Mouse (Mus musculus): ENCODE data around the gene Chtf18.

Chtf18 gene

DNA sequence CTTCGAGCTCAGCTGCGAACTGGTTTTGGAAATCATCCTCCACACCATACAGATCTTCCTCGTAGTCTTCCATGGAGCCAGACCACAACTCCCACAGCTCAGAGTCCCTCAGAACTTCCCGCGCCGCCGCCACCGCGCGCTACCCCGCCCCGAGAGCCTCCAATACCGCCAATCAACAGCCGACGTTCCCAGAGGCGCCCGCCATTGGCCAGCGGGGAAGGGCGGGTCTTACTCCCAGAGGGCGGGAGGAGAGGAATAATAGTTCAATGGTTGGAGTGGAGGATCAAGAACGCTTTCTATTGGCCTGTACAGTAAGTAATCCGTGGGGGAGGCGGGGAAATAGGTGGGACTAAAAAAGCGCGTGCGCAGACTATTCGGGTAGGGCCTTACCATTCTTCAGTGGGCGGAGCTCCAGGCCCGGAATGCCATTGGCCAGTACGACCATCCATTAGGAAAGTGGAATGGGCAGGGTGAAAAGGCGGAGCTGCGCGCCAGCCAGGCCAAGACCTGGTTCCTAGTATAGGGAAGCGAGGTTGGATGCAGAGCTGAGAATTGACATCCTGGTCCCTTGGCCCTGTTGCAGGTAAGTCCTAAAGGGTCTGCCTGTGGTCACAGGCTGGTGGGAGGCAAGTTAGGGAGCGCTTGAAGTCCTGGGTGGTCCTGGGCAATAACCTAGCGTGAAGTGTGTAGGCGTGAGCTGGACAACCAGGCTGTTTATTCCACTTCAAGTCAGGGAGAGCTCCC, at the start of gene Chtf18, which contains the start of gene Rpusd1:
Gene Chtf18 (minus strand): TSS at position 155 of the 744 bp plus-strand sequence.
Gene Rpusd1 (plus strand): TSS at position 406 of the 744 bp plus-strand sequence.
- in situ Hi-C loops (cut with MboI; ENCODE audit: unreplicated experiment in 2 of 2): no loop called here

DNA sequence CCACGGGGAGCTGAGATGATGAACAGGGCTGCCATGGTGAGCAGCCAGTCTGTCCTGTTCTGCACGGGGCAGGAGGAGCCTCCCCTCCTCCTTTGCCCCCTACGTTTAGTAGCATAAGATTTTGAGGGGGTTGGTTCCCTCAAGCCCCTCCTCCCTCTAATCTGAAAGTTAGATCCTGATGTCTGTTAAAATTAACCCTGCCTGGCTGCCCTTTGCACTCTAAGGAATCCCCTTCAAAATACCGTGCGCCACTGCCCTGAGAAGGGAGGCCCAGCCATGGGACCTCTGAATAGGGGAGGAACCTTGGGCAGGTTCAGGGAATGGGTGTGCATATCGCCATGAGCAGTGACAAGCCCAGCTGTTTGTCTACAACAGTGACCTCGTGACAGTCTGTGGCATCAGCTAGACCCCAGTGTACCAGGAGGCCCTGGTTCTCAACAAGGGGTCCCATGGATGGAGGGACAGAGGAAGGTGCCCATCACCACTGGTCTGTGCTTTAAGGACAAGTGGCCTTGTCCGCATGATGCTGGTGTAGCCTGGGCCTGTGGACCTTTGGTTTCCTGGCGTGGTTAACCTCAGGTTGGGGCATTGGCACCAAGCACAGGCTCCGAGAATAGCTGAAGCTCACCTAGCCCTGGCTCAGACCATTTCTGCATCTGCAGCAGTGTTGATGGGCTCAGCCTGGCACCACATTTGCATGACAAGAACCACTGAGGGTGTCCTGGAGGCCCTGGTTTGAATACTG, 48.3 kb upstream of the Chtf18 start:
- in situ Hi-C loops (cut with MboI; ENCODE audit: unreplicated experiment in 2 of 2): no loop called here

DNA sequence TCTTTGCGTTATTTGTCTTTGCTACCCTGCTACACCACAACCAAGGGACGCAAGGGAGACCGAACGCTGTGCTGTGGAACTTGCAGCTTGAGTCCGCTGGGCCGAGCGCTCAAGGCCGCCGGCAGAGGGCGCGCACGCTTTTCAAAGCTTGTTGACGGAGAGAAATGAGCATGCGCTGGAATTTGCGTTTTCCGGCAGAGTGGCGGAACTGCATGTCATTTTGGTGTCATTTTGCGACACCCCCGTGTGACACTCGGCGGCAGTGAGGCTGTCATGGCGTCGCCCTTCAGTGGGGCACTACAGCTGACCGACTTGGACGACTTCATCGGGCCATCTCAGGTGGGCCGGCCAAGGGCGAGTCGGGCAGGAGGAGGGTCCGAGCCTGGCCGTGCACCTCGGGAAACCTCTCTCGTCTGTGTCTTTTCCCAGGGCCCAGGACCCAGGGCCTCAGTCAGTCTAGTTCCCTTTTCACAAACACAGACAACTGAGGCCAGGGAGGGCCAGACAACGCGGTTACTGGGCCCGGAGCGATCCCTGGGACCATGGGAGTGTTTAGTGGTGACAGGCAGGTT, 46.4 kb upstream of the Chtf18 start, which contains the start of gene Narfl:
Gene Narfl (plus strand): TSS at position 228 of the 572 bp plus-strand sequence.
- in situ Hi-C loops (cut with MboI; ENCODE audit: unreplicated experiment in 2 of 2): loop anchor here in 1 of 2 experiments (25.0 kb wide), 1 partner anchor 639 kb away; the partner anchor contains the start of gene Neurl1b

DNA sequence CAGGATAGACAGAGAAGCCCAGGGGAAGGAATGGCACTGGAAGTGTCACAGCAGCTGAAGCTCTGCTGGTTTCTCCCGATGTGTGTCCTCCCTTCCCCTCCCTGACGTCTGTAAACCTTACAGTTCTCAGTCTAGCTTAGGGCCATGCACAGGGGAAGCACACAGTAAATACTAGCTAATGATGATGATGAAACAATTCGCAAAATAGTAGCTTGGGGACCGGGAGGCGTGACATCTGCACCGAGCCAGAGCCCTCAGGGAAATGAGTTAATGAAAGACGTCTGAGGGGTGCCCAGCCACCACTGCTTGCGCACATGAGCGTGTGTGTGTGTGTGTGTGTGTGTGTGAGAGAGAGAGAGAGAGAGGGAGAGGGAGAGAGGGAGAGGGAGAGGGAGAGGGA, 42.1 kb upstream of the Chtf18 start:
- in situ Hi-C loops (cut with MboI; ENCODE audit: unreplicated experiment in 2 of 2): loop anchor here (5.0 to 25.0 kb wide), 3 partner anchors 33 to 643 kb away; partner anchors contain the start of gene Neurl1b (in 1 of the 2)

DNA sequence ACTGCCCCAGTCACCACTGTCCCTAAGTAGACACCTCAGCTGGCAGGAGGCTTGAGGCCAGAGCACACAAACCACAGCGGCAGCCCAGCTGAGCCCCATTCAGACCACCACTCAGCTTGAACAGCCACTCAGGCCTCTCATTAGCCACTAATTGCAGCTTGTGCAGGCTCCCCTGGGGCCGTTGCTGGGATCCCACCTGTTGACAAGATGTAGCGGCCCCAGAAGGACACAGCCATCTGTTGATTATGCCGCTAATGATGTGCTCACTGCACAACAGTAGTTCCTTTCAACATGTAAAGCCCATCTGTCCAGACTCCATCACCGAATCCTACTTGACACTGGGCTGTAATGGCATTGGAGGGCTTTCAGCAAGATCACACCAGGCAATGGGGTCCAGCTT, 38.7 kb upstream of the Chtf18 start:
- in situ Hi-C loops (cut with MboI; ENCODE audit: unreplicated experiment in 2 of 2): loop anchor here (5.0 to 25.0 kb wide), 3 partner anchors 36 to 646 kb away; partner anchors contain the start of gene Neurl1b (in 1 of the 2)

DNA sequence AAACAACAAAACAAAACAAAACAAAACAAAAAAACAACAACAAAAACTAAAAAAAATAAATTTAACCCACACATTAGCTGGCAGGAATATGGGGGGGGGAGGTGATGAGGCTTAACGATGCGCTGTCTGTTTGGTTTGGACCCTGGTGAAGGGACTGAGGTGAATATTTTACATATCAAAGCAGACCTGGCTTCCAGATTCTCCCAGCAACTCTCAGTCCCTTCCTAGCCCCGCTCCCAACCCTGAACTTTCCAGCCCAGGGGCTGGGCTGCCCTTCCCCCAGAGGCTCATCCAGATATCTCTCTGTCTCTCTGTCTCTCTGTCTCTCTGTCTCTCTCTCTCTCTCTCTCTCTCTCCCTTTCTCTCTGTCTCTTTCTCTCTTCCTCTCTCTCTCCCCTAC, 35.4 kb upstream of the Chtf18 start:
- in situ Hi-C loops (cut with MboI; ENCODE audit: unreplicated experiment in 2 of 2): loop anchor here in 1 of 2 experiments (25.0 kb wide), 1 partner anchor 650 kb away; the partner anchor contains the start of gene Neurl1b

DNA sequence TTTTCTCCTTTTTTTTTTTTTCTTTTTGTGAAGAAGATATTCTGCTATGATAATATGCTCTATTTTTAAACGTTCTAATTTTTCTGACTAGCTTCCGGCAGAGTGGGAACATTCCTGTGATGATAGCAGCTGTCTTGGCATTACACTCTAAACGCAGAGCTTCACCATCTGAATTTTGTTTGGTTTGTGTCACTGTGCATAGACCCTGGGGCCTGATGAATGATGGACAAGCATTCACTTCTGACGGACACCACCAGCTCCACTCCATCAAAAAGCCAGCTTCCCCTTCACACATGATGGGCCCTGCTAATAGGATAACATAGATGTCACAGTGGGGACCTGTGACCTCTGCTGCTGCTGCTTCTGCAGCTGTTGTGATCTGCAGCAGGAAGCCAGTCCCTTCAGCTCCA, 34.3 kb upstream of the Chtf18 start:
- in situ Hi-C loops (cut with MboI; ENCODE audit: unreplicated experiment in 2 of 2): loop anchor here in 1 of 2 experiments (25.0 kb wide), 1 partner anchor 651 kb away; the partner anchor contains the start of gene Neurl1b

DNA sequence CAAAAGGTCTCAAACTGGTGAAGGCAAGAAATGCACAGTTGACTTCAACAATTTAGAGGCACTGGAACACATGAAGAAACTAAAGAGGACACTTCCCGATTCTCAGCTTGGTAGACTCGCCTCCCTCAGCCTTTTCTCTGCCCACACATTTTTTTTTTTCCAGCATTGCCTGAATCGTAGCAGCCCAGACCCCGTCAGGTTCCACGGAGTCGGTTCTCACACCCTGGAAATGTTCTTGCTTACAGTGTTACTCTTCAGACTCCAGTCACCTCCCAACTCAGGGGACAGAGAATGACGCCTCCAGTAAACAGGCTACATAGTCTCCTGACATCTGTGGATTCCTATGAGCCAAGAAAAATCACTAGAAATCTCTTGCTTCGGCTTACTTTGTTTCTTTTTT, 32.9 kb upstream of the Chtf18 start:
- in situ Hi-C loops (cut with MboI; ENCODE audit: unreplicated experiment in 2 of 2): loop anchor here in 1 of 2 experiments (25.0 kb wide), 1 partner anchor 652 kb away; the partner anchor contains the start of gene Neurl1b

DNA sequence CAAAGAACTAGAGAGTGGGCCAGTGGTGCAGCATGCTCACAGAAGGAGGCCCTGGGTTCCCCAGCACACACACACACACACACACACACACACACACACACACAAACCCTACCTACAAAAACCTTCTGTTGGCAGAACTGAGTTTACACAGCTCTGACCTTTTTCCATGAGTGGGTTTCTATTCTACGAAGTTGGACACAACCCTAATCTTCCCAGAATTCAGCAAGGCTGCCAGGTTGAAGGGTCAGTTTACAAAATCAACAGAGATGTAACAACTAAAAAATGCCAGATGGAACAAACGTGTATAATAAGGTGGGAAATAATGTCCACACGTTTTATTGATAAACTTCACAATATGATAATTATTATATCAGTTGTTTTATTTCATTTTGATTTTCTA, 30.5 kb upstream of the Chtf18 start:
- in situ Hi-C loops (cut with MboI; ENCODE audit: unreplicated experiment in 2 of 2): loop anchor here in 1 of 2 experiments (25.0 kb wide), 1 partner anchor 655 kb away; the partner anchor contains the start of gene Neurl1b

DNA sequence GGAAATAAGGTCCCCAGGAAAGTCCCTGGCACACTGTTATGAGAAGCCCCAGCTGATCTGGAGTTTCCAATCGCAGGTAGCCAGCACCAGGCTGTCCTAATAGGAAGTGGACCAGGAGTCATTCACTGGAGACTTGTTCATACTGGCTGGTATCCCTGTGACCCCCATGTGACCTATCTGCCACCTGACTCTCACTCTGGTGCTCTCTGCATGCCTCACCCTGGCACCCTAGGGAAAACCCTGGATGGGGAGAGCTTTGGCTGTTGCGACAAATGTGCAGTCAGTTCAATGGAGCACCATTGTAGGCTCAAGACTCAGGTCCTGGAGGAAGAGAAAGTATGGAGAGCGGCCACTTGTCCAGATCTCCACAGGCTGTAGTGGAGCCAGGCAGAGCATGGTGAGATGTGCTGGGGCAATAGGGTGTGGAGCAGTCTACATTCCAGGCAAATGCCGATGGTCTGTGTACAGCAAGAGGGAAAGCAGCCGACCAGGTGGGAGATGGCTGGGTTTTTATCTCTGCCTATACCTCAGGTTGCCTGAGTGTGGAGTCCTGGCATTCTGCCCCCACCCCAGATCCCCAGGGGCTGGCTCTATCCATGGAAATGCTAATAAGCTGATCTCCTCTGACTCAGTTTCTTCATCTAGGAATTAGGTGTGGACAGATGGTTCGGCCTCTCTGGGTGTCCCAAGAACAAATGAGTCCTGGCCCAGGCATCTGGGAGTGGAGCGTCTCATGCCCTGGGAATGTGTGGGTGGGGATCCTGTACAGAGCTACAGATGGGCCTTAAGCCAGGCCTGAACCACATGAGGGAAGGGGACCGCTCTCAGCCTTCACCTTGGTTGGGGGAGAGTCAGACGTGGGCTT, 29.4 kb upstream of the Chtf18 start:
- in situ Hi-C loops (cut with MboI; ENCODE audit: unreplicated experiment in 2 of 2): loop anchor here in 1 of 2 experiments (25.0 kb wide), 1 partner anchor 656 kb away; the partner anchor contains the start of gene Neurl1b

DNA sequence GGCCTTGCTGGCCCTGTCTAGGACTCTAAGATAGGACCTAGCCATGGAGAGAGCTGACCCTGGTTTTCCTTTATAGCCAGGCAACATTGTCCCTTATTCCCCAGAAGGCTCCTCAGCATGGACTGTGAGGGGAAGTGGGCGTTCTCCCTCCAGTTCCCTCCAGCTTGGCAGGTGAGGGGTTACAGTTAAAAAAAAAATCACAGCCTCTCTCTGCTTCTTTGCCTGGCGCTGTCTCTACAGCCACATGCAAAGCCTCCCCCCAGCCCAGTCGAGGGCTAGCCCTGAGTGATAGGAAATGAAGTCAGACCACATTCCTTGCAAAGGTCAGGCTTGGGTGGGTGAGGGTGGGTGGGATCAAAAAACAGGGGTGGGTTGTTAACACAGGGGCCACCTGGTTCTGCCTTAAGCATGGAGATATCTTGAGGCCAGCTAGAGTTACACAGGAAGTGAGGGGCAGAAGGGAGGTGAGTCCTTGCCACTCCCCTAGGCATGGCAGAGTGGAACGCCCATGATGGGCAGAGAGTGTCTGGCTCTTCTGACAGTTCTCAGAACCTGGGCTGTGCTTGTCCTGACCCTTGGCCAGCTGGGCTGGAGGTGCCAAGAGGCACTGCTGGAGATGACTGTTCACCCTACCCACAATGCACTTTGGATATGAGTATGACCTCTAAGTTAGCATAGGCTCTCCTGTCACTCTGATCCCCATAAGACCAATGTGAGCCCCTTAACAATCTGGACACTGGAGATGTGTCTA, 28.6 kb upstream of the Chtf18 start:
- in situ Hi-C loops (cut with MboI; ENCODE audit: unreplicated experiment in 2 of 2): loop anchor here in 1 of 2 experiments (25.0 kb wide), 1 partner anchor 656 kb away; the partner anchor contains the start of gene Neurl1b

DNA sequence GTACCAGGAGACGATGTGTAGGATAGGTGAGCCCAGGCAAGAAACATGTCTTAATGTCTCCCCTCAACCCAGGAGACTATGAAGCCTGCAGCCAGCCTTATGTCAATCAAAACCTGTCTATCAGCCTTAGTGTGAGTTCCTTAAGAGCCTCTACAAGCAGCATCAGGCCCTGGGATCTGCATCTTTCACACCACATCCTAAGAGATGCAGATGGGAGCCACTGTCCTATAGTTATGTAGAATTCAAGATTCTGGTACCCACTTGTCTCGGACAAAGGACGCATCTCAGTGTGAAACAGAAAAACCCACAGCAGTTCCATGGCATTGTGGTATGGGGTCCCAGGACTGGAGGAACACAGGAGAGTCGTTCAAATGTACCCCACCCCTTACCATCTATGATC, 27.9 kb upstream of the Chtf18 start:
- in situ Hi-C loops (cut with MboI; ENCODE audit: unreplicated experiment in 2 of 2): loop anchor here in 1 of 2 experiments (25.0 kb wide), 1 partner anchor 657 kb away; the partner anchor contains the start of gene Neurl1b

DNA sequence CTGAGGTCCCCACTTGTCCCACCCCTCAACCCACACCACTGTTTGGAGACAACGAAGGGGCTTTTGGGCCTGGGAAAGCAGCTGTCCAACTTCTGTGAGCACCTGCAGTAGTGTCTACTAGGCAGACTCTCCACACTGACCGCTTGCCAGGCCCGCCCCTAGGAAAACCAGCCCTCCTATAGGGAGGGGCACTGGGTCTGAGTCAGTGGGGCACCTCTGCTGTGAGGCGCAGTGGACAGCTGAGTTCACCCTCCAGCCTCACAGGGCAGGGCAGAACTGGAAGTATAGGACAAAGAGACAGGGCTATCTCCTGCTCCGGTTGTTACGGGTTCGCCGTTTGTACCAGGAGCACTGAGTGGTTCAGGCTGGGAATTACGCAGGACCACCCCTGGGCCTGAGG, 27.0 kb upstream of the Chtf18 start, which contains the start of gene Msln:
Gene Msln (minus strand): TSS at position 138 of the 400 bp plus-strand sequence.
- in situ Hi-C loops (cut with MboI; ENCODE audit: unreplicated experiment in 2 of 2): loop anchor here in 1 of 2 experiments (25.0 kb wide), 1 partner anchor 658 kb away; the partner anchor contains the start of gene Neurl1b

DNA sequence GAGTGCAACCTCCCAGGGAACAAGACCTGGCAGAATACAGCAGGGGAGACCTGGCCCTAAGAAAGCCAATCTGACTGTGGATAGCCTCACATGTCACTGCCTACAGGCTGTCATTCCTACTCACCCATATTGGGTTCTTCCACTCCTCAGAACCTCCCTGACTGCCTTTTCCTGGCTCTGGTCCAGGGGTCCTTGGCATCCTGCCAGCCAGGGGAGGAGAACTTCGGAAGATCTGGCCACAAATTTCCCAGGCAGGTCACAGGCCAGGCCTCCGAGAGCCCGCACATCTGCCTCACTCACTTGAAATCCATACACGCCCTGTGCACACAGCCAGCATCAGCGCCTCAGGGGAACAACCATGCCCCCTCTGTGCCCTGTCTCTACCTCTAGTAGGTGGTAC, 24.2 kb upstream of the Chtf18 start:
- in situ Hi-C loops (cut with MboI; ENCODE audit: unreplicated experiment in 2 of 2): loop anchor here in 1 of 2 experiments (25.0 kb wide), 1 partner anchor 661 kb away; the partner anchor contains the start of gene Neurl1b

DNA sequence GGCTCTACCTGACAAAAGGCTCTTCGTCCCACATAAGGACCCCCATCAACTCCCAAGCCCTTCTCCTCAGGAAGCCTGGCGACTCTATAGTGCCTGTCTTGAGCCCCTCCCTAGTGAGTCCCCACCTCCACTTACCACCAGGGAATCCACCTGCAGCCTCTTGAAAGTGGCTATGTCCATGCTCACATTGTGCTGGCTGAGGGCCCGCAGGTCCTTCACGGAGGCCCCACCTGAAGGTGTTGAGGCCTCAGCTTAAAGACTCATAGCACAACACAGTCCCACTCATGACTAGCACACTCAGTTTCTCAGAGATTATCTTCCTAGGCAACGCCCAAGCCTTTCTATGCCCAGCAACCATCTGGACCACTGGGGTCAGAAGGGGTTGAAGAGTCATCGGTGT, 22.1 kb upstream of the Chtf18 start:
- in situ Hi-C loops (cut with MboI; ENCODE audit: unreplicated experiment in 2 of 2): no loop called here

DNA sequence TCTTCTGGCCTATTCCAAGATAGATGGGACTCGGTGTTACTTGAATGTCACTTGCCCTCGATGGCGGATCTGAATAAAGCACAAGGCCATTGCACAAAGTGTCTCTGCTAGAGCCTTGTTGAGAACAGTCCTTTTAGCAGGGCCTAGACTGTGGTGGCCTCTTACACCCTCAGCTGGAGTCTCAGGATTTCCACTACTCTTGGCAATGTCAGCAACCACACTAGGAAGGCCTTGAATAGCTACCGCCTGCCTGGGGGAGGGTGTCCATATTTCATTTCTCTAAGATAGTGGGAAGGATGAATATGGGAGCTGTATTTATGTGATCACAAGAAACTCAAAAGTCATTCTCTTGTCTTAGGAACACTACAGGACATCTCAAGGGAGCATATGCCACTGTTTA, 21.0 kb upstream of the Chtf18 start:
- in situ Hi-C loops (cut with MboI; ENCODE audit: unreplicated experiment in 2 of 2): no loop called here

DNA sequence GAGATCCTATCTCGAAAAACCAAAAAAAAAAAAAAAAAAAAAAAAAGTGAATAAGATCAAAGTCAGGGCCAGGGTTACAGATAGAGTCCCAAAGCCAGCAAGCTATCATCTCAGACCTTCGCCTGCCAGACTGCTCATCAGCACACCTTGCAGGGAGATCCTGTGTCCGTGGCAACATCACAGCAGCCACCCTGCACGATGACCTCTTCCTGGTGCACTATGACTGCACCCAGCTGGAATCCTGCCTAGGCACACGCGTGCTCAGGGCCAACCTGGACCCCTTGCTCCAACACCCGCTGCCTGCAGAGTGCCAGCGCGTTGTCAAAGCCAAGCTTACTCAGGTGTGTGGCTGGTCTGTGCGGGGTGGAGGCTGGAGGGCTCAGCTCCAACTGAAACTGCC, 17.1 kb upstream of the Chtf18 start:
- in situ Hi-C loops (cut with MboI; ENCODE audit: unreplicated experiment in 2 of 2): no loop called here

DNA sequence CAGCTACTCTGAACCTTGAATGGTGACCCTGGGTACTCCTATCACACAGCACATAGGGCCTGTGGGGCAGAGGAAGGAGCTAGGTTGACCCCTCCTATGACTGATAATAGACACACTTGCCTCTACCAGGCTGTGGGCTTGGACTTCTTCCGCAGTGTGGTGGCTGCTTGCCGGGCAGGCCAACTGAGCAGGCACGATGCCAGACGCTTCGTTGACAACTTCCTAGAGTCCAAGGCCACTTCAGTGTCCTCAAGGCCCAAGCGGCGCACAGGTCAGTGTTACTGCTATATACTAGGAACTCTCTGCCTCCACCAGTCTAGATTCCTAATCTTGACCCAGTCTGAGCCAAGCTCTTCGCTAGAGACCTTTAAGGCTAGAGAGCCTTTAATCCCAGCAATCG, 16.6 kb upstream of the Chtf18 start:
- in situ Hi-C loops (cut with MboI; ENCODE audit: unreplicated experiment in 2 of 2): no loop called here

Measured in v-Abl transformed pro-B cells (cell line).